Mouse (Mus musculus): ENCODE data around the gene Palm3. TPM values are rescaled to one million over a fixed set of nuclear protein-coding genes. Genes with fewer than 3 reads are reported as not detected.

Gene Palm3
- polyA plus RNA-seq, 1 experiment from 2014 or later, result 0.96 TPM

DNA sequence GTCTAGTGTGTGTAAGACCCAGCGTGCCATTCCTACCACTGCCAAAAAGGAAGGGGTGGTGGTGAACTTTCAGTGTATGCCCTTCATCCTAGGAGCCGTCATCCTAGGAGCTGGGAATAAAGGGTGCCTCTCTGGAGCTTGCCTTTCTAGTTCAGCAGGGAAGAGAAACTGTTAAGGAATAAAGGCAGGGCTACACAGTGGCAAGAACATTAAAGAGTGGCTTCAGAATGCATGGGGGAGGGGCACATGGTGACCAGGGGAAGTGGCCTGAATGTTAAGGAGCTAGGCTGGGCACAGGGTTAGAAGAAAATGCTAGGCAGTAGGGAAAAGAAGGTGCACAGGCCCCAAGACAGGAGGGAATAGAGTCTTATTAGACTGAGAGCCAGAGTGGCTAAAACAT is 48.5 kb downstream of the Palm3 start:
- 56% methylated on average over 2 of the region's 2 CpGs for WGBS

DNA sequence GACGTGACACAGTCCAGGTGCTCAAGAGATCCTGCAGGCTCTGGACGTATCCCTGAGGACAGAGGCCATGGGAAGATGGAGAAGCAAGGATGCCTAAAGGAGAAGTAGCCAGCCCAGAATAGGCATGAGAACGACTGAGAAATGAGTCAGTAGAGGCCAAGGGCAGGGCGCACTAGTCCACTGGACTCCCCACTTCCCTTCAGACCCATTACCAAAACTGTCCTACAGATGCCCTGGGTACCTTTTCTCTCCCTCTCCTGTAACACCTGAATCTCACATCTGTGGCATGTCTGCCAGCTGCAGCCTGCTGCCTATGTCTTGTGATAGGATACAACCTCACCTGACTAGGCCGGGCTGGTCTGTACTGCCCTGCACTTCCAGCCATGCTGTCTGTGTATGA is 49.0 kb downstream of the Palm3 start:
- Histone ChIP-seq H3K4me2 (replicated peaks; ENCODE audit: low read depth) (no peak overlapping the region), H3K4me3 (ENCODE audit: low read depth, low read length) (no peak overlapping the region), H3K4me1 (replicated peaks; ENCODE audit: control insufficient read depth, insufficient read depth) (peaks cover 8% of the 10 kb centered on the region; the same call in 1 of the 2 replicates), H3K27me3 (ENCODE audit: control insufficient read depth, insufficient read depth, low read length) (no peaks in the 10 kb centered on the region), H3K27ac (replicated peaks) (0 out of 2 replicates have a peak overlapping the region, but pooled peaks have one; percentile 13), H3K36me3 (ENCODE audit: control insufficient read depth, insufficient read depth, low read length) (no peaks in the 10 kb centered on the region), H3K9me3 (ENCODE audit: control insufficient read depth, low read length) (no peaks in the 10 kb centered on the region), H3K9ac (ENCODE audit: low read length) (no peak overlapping the region)
- no peak for ATAC-seq (ENCODE audit: low FRiP score, low TSS enrichment)
- TF ChIP-seq EP300 (optimal IDR thresholded peaks at IDR 0.05) (no peak), CTCF (IDR thresholded peaks at IDR 0.05; ENCODE audit: low read depth) (no peak)
- WGBS, result 80% methylated on average over 5 of the region's 5 CpGs
- no peak for DNase-seq (ENCODE audit: low spot score)

More for the DNA sequence above, 48.5 kb downstream of the Palm3 start:
- DNase-seq (ENCODE audit: low spot score) (no peak), ATAC-seq (ENCODE audit: low FRiP score, low TSS enrichment) (no peak)
- Histone ChIP-seq H3K9ac (ENCODE audit: low read length) (no peak overlapping the region; the same call in 1 of the 2 replicates), H3K4me2 (replicated peaks; ENCODE audit: low read depth) (no peak overlapping the region), H3K4me3 (ENCODE audit: low read depth, low read length) (no peak overlapping the region), H3K9me3 (ENCODE audit: control insufficient read depth, low read length) (no peaks in the 10 kb centered on the region), H3K4me1 (replicated peaks; ENCODE audit: control insufficient read depth, insufficient read depth) (peaks cover 8% of the 10 kb centered on the region; the same call in 1 of the 2 replicates), H3K27ac (replicated peaks) (peak overlapping the region; percentile 40; the same call in 1 of the 2 replicates), H3K36me3 (ENCODE audit: control insufficient read depth, insufficient read depth, low read length) (no peaks in the 10 kb centered on the region), H3K27me3 (ENCODE audit: control insufficient read depth, insufficient read depth, low read length) (no peaks in the 10 kb centered on the region)
- TF ChIP-seq CTCF (IDR thresholded peaks at IDR 0.05; ENCODE audit: low read depth) (no peak), EP300 (optimal IDR thresholded peaks at IDR 0.05) (no peak)

DNA sequence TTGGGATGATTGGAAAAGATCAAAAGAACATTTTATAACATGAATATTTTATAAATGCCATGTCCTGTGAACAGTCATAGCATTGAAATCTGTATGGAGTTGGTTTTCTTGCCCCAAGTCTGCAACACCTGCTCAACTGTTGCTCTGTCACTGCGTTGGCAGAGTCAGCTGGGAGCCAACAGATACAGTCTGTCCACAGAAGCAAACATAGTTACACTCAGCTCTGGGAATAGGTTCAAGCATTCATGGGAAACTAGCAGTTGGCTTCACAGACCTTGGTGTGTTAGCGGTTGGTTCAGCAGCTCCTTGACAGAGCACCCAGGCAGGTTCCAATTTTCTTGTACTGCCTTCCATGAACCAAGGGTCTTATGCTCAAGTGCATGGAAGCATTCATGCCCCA is 49.4 kb downstream of the Palm3 start:
- no peak overlapping the region for H3K9ac ChIP-seq (ENCODE audit: low read length)

DNA sequence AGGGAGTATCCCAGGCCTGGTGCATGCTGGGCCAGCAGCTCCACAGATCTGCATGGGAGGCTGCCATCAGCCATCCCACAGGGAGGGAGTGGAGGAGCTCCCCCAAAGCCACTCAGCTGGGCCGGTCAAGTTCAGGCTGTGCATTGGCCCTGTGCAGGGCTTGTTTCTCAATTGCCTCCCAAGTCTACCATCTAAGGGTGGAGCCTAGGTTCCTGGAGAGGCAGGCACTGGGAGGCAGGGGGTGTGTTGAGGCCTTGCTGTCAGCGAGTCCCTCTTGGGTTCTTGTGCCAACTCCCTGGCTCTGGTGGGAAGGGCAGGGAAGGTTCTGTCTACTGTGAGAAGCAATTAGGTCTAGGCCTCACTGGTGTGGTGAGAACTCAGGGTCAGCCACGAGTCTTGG is 50.6 kb downstream of the Palm3 start:
- WGBS, result 49% methylated on average over 3 of the region's 3 CpGs
- Histone ChIP-seq H3K4me3 (ENCODE audit: low read depth, low read length) (no peak overlapping the region), H3K27ac (replicated peaks) (no peak overlapping the region), H3K4me2 (replicated peaks; ENCODE audit: low read depth) (no peak overlapping the region), H3K9me3 (ENCODE audit: control insufficient read depth, low read length) (no peaks in the 10 kb centered on the region), H3K9ac (ENCODE audit: low read length) (no peak overlapping the region), H3K4me1 (replicated peaks; ENCODE audit: control insufficient read depth, insufficient read depth) (peaks cover 8% of the 10 kb centered on the region; the same call in 1 of the 2 replicates), H3K36me3 (ENCODE audit: control insufficient read depth, insufficient read depth, low read length) (no peaks in the 10 kb centered on the region), H3K27me3 (ENCODE audit: control insufficient read depth, insufficient read depth, low read length) (no peaks in the 10 kb centered on the region)
- ATAC-seq (ENCODE audit: low FRiP score, low TSS enrichment) (no peak), DNase-seq (ENCODE audit: low spot score) (no peak)
- TF ChIP-seq CTCF (IDR thresholded peaks at IDR 0.05; ENCODE audit: low read depth) (no peak), EP300 (optimal IDR thresholded peaks at IDR 0.05) (no peak)

More for the DNA sequence above, 49.4 kb downstream of the Palm3 start:
- DNase-seq (ENCODE audit: low spot score) (no peak), ATAC-seq (ENCODE audit: low FRiP score, low TSS enrichment) (no peak)
- Histone ChIP-seq H3K4me2 (replicated peaks; ENCODE audit: low read depth) (no peak overlapping the region), H3K4me1 (replicated peaks; ENCODE audit: control insufficient read depth, insufficient read depth) (peaks cover 8% of the 10 kb centered on the region; the same call in 1 of the 2 replicates), H3K4me3 (ENCODE audit: low read depth, low read length) (no peak overlapping the region), H3K27ac (replicated peaks) (0 out of 2 replicates have a peak overlapping the region, but pooled peaks have one; percentile 13), H3K36me3 (ENCODE audit: control insufficient read depth, insufficient read depth, low read length) (no peaks in the 10 kb centered on the region), H3K27me3 (ENCODE audit: control insufficient read depth, insufficient read depth, low read length) (no peaks in the 10 kb centered on the region), H3K9me3 (ENCODE audit: control insufficient read depth, low read length) (no peaks in the 10 kb centered on the region)
- WGBS, result 59% methylated on average over 2 of the region's 2 CpGs
- no peak for TF ChIP-seq EP300 (optimal IDR thresholded peaks at IDR 0.05)
- no peak for TF ChIP-seq CTCF (IDR thresholded peaks at IDR 0.05; ENCODE audit: low read depth)

DNA sequence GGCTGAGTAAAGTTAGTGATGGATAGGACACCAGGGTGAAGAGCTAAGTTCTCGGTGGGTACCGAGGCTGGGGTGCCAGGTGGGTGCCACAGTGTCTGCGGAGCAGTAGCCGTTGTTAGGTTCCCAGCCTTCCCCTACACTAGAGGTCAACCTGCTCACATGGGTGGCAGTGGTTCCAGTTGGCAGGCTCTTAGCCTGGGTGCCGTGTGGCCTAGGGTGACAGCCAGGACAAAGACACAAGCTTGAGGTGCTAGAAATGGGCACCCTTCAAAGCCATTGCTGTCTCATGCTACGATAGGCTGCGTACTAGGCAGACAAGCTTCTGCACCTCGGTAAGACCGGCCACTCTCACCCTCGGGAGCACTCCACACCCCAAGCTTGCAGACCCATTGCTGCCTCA is 51.0 kb downstream of the Palm3 start:
- Histone ChIP-seq H3K9me3 (ENCODE audit: control insufficient read depth, low read length) (no peaks in the 10 kb centered on the region), H3K36me3 (ENCODE audit: control insufficient read depth, insufficient read depth, low read length) (no peaks in the 10 kb centered on the region), H3K4me1 (replicated peaks; ENCODE audit: control insufficient read depth, insufficient read depth) (peaks cover 8% of the 10 kb centered on the region; the same call in 1 of the 2 replicates), H3K4me3 (ENCODE audit: low read depth, low read length) (no peak overlapping the region), H3K27ac (replicated peaks) (no peak overlapping the region), H3K27me3 (ENCODE audit: control insufficient read depth, insufficient read depth, low read length) (no peaks in the 10 kb centered on the region), H3K9ac (ENCODE audit: low read length) (no peak overlapping the region), H3K4me2 (replicated peaks; ENCODE audit: low read depth) (no peak overlapping the region)
- ATAC-seq (ENCODE audit: low FRiP score, low TSS enrichment) (no peak), DNase-seq (ENCODE audit: low spot score) (no peak)
- no peak for TF ChIP-seq CTCF (IDR thresholded peaks at IDR 0.05; ENCODE audit: low read depth)
- no peak for TF ChIP-seq EP300 (optimal IDR thresholded peaks at IDR 0.05)
- 86% methylated on average over 10 of the region's 10 CpGs for WGBS

DNA sequence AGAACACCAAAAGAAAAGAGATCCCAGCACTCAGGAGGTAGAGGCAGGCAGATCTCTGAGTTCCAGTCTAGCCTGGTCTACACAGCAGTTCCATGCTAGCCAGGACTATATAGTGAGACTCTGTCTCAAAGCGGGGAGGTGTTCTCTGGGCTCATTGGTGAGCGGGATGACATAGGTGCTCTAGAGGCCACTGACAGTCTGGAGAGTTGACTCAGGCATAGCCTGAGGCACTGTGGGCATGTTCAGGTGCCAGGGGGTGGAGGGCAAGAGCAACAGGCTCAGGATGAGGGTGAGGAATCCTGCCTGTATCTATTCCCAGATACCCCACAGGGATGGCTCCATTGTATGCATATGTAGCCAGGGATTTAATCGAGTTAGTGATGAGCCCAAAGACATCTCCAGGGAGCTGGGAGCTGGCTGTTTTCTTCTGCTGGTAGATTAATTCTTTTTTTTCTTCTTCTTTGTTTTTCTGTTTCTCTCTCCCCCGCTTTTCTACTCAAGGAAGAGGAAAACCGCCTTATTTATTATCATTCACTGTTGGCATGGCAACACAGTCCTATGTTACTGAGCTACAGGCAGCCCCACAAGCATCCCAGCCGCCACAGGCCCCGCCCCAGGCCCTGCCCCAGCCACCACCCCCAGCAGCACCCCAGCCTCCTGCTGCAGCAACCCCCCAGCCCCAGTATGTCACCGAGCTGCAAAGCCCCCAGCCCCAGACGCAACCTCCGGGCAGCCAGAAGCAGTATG is 52.1 kb downstream of the Palm3 start:
- peaks cover 2% of the 10 kb centered on the region; the same call in 1 of the 2 replicates for H3K4me1 ChIP-seq (replicated peaks; ENCODE audit: control insufficient read depth, insufficient read depth)
- no peaks in the 10 kb centered on the region for H3K9me3 ChIP-seq (ENCODE audit: control insufficient read depth, low read length)
- ATAC-seq (ENCODE audit: low FRiP score, low TSS enrichment) (no peak), DNase-seq (ENCODE audit: low spot score) (no peak)
- no peak overlapping the region for H3K4me3 ChIP-seq (ENCODE audit: low read depth, low read length)
- H3K27me3 ChIP-seq (ENCODE audit: control insufficient read depth, insufficient read depth, low read length), result no peaks in the 10 kb centered on the region
- H3K27ac ChIP-seq (replicated peaks), result no peak overlapping the region
- TF ChIP-seq CTCF (IDR thresholded peaks at IDR 0.05; ENCODE audit: low read depth) (no peak), EP300 (optimal IDR thresholded peaks at IDR 0.05) (no peak)
- no peak overlapping the region for H3K4me2 ChIP-seq (replicated peaks; ENCODE audit: low read depth)
- no peaks in the 10 kb centered on the region for H3K36me3 ChIP-seq (ENCODE audit: control insufficient read depth, insufficient read depth, low read length)
- H3K9ac ChIP-seq (ENCODE audit: low read length), result 0 out of 2 replicates have a peak overlapping the region, but pooled peaks have one; percentile 18
- WGBS, result 59% methylated on average over 10 of the region's 10 CpGs

Measured in stomach, postnatal 0 days (tissue).